Mouse (Mus musculus) CH12.LX (cell line): Measurements from ENCODE around the gene Wnk2. TPM values are rescaled to one million over a fixed set of nuclear protein-coding genes. Genes with fewer than 3 reads are reported as not detected.

Experiments used
- DNase-seq: peaks from one replicate; pipeline ENCODE4 v3.0.0-alpha.2; 2013; ENCODE audit errors: extremely low read depth
- H3K27ac ChIP-seq: 2 replicates; pipeline ENCODE4 v1.5.1; 2012; ENCODE audit warnings: low read depth, mild to moderate bottlenecking, control low read depth, moderate library complexity; ENCODE audit not compliant: insufficient read depth
- H3K27me3 ChIP-seq: replicated peaks from 2 replicates; pipeline ENCODE3; 2012; ENCODE audit warnings: inconsistent platforms
- H3K36me3 ChIP-seq, 2 experiments: replicated peaks in 1 of 2; 2 replicates each; pipeline versions ENCODE3 to v1.6.1; 2012; ENCODE audit warnings: inconsistent platforms in 1 of 2, low read length in 1 of 2, mild to moderate bottlenecking in 1 of 2, mixed read lengths in 1 of 2, moderate library complexity in 1 of 2; ENCODE audit not compliant: control insufficient read depth in 1 of 2, insufficient read depth in 1 of 2
- H3K4me1 ChIP-seq, 2 experiments: 2 replicates each; pipeline ENCODE4 v1.6.1; 2012; ENCODE audit warnings: inconsistent platforms in 1 of 2, moderate library complexity in 1 of 2; ENCODE audit not compliant: insufficient read depth in 2 of 2, control insufficient read depth in 1 of 2
- H3K4me2 ChIP-seq: 2 replicates; pipeline ENCODE4 v1.6.1; 2012; ENCODE audit warnings: low read depth, mild to moderate bottlenecking, control low read depth; ENCODE audit not compliant: poor library complexity, insufficient read depth, severe bottlenecking
- H3K4me3 ChIP-seq, 3 experiments: fragments of 150-350 bp in 1 of 3; sonication (generic) in 1 of 3; replicated peaks in 1 of 3; 2 replicates each; pipeline versions ENCODE3 to v1.5.1; 2011 to 2012; ENCODE audit warnings: low read depth in 2 of 3, low read length in 2 of 3, mild to moderate bottlenecking in 2 of 3, moderate library complexity in 2 of 3, control low read depth in 1 of 3, improper control_type of control experiment in 1 of 3, inconsistent platforms in 1 of 3, mixed read lengths in 1 of 3; ENCODE audit not compliant: poor library complexity in 1 of 3
- H3K79me2 ChIP-seq: replicated peaks from 2 replicates; pipeline ENCODE4 v1.6.1; 2012; ENCODE audit warnings: mild to moderate bottlenecking, moderate library complexity; ENCODE audit not compliant: control insufficient read depth, poor library complexity, insufficient read depth, severe bottlenecking; ENCODE audit errors: extremely low read depth
- H3K9ac ChIP-seq: 2 replicates; pipeline ENCODE4 v1.6.1; 2012; ENCODE audit warnings: low read depth, mild to moderate bottlenecking, control low read depth, moderate library complexity; ENCODE audit not compliant: insufficient read depth
- H3K9me3 ChIP-seq: replicated peaks from 2 replicates; pipeline ENCODE3; 2012; ENCODE audit warnings: low read length, inconsistent platforms, mixed read lengths
- CHD1 ChIP-seq: IDR thresholded peaks from 2 replicates; pipeline ENCODE4 v1.6.1; 2012; ENCODE audit warnings: low read depth, low read length, improper control_type of control experiment, inconsistent platforms
- CHD2 ChIP-seq: IDR thresholded peaks from 2 replicates; pipeline ENCODE4 v1.6.1; 2011; ENCODE audit warnings: low read length, improper control_type of control experiment
- ELF1 ChIP-seq: IDR thresholded peaks from 2 replicates; pipeline ENCODE4 v1.6.1; 2014; ENCODE audit warnings: low read depth, mild to moderate bottlenecking, inconsistent platforms, low read length, improper control_type of control experiment
- EP300 ChIP-seq: IDR thresholded peaks from 2 replicates; pipeline ENCODE4 v1.6.1; 2011; ENCODE audit warnings: low read length, improper control_type of control experiment
- IRF4 ChIP-seq: IDR thresholded peaks from 2 replicates; pipeline ENCODE4 v1.6.1; 2014; ENCODE audit warnings: low read depth, mild to moderate bottlenecking, inconsistent platforms, low read length, improper control_type of control experiment
- JUN ChIP-seq: IDR thresholded peaks from 2 replicates; pipeline ENCODE4 v1.6.1; 2011; ENCODE audit warnings: low read depth, mild to moderate bottlenecking, low read length, improper control_type of control experiment, moderate library complexity; ENCODE audit not compliant: insufficient read depth
- KAT2A ChIP-seq: IDR thresholded peaks from 2 replicates; pipeline ENCODE4 v1.6.1; 2012; ENCODE audit warnings: low read length, improper control_type of control experiment, inconsistent platforms; ENCODE audit not compliant: insufficient replicate concordance
- MAX ChIP-seq: IDR thresholded peaks from 2 replicates; pipeline ENCODE4 v1.6.1; 2011; ENCODE audit warnings: low read length, improper control_type of control experiment
- MEF2A ChIP-seq: IDR thresholded peaks from 2 replicates; pipeline ENCODE4 v1.6.1; 2014; ENCODE audit warnings: low read depth, mild to moderate bottlenecking, inconsistent platforms, low read length, improper control_type of control experiment, borderline replicate concordance
- MYC ChIP-seq: IDR thresholded peaks from 2 replicates; pipeline ENCODE4 v1.6.1; 2011; ENCODE audit warnings: low read depth, mild to moderate bottlenecking, improper control_type of control experiment, low read length
- POLR2AphosphoS2 ChIP-seq: IDR thresholded peaks from 2 replicates; pipeline ENCODE4 v1.6.1; 2011; ENCODE audit warnings: low read depth, low read length, improper control_type of control experiment
- RAD21 ChIP-seq: IDR thresholded peaks from 2 replicates; pipeline ENCODE4 v1.6.1; 2011; ENCODE audit warnings: low read depth, mild to moderate bottlenecking, low read length, improper control_type of control experiment, moderate library complexity
- RCOR1 ChIP-seq: conservative IDR thresholded peaks from 2 replicates; pipeline ENCODE4 v1.6.1; 2012; ENCODE audit warnings: low read depth, mild to moderate bottlenecking, inconsistent platforms, low read length, improper control_type of control experiment
- TBP ChIP-seq: conservative IDR thresholded peaks from 2 replicates; pipeline ENCODE4 v1.6.1; 2011; ENCODE audit warnings: low read depth, low read length, improper control_type of control experiment
- TCF12 ChIP-seq: IDR thresholded peaks from 2 replicates; pipeline ENCODE4 v1.6.1; 2014; ENCODE audit warnings: low read depth, mild to moderate bottlenecking, inconsistent platforms, low read length, improper control_type of control experiment
- UBTF ChIP-seq: IDR thresholded peaks from 2 replicates; pipeline ENCODE4 v1.6.1; 2012; ENCODE audit warnings: low read depth, mild to moderate bottlenecking, inconsistent platforms, low read length, improper control_type of control experiment, moderate library complexity
- USF1 ChIP-seq: IDR thresholded peaks from 2 replicates; pipeline ENCODE4 v1.6.1; 2014; ENCODE audit warnings: low read depth, mild to moderate bottlenecking, inconsistent platforms, low read length, improper control_type of control experiment
- ZC3H11A ChIP-seq: IDR thresholded peaks from 2 replicates; pipeline ENCODE4 v1.6.1; 2012; ENCODE audit warnings: low read depth, mild to moderate bottlenecking, inconsistent platforms, low read length, improper control_type of control experiment
- ZKSCAN1 ChIP-seq: IDR thresholded peaks from 2 replicates; pipeline ENCODE4 v1.6.1; 2012; ENCODE audit warnings: low read depth, inconsistent platforms, low read length, improper control_type of control experiment, borderline replicate concordance
- ZNF384 ChIP-seq: IDR thresholded peaks from 2 replicates; pipeline ENCODE4 v1.6.1; 2012; ENCODE audit warnings: low read depth, low read length, improper control_type of control experiment, inconsistent platforms
- dilution Hi-C: fragments of 300-500 bp; cut with MboI; formaldehyde crosslinking; loops from 2 replicates; pipeline ENCODE4 v1.14.3; 2020; ENCODE audit warnings: low sequenced_read_pairs; ENCODE audit not compliant: extremely low pct_unique_long_range_greater_than_20kb, extremely low pct_ligation_motif_present
- in situ Hi-C: fragments of 300-500 bp; cut with MboI; formaldehyde crosslinking; loops from 3 replicates; pipeline ENCODE4 v1.14.3; 2019; ENCODE audit warnings: low sequenced_read_pairs, low pct_ligation_motif_present, low pct_unique_long_range_greater_than_20kb, mixed read lengths
- polyA plus RNA-seq: library from polyadenylated mRNA; unstranded; fragments of >175 nt; gene quantifications from 2 replicates; pipeline ENCODE4 v1.2.1, GENCODE M21; 2012; ENCODE audit warnings: low read depth; ENCODE audit not compliant: insufficient read length
- total RNA-seq, 2 experiments: library from RNA; depleted of rRNA; stranded (reverse); fragments of 300-350 nt in 1 of 2; fragments of >200 nt in 1 of 2; gene quantifications; 2 replicates each; pipeline ENCODE4 v1.2.3; 2012 to 2014

Gene Wnk2
- total and polyA plus RNA-seq, 3 experiments = 0.04 TPM; not detected in 2

DNA sequence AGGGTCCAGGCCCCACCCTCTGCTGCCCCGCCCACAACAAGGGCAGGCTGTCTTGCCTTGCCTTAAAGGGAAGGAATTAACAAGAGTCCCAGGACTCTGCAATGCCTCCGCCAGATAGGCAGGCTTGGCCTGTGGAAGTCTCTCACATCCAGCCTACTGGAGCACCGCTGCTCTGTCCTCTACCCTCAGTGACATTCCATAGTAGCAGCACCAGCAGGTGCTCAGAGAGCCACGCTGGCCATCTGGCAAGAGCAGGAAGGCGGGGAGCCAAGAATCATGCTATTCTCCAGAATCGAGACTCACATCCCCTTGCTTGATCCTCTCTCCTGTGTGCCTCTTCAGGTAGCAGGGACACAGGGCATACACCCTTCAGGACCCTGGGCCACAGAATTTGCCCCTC is 3.4 kb downstream of the Wnk2 start:
- H3K9me3 ChIP-seq = peaks cover 7% of the 10 kb centered on the region
- no peak overlapping the region for H3K4me3 ChIP-seq
- no peaks in the 10 kb centered on the region for H3K36me3 ChIP-seq
- in situ Hi-C loops = no loop called here
- H3K27me3 ChIP-seq = peaks cover 4% of the 10 kb centered on the region
- dilution Hi-C loops = no loop called here
- TF ChIP-seq JUN = no peak
- no peak for TF ChIP-seq MAX
- TF ChIP-seq ZC3H11A = no peak
- no peak for TF ChIP-seq ELF1
- TF ChIP-seq TBP = no peak
- no peak for TF ChIP-seq ZNF384
- no peak for TF ChIP-seq POLR2AphosphoS2
- TF ChIP-seq RAD21 = no peak
- no peak for TF ChIP-seq CHD1
- no peak overlapping the region for H3K27ac ChIP-seq
- no peak overlapping the region for H3K9ac ChIP-seq
- no peaks in the 10 kb centered on the region for H3K4me1 ChIP-seq
- no peak overlapping the region for H3K4me2 ChIP-seq
- DNase-seq = no peak
- H3K79me2 ChIP-seq = no peaks in the 10 kb centered on the region

- no peak overlapping the region for H3K4me3 ChIP-seq
- no peak overlapping the region for H3K4me2 ChIP-seq
- no peaks in the 10 kb centered on the region for H3K36me3 ChIP-seq
- no peak for DNase-seq
- peaks cover 7% of the 10 kb centered on the region for H3K9me3 ChIP-seq
- H3K27ac ChIP-seq = no peak overlapping the region
- H3K4me1 ChIP-seq = no peaks in the 10 kb centered on the region
- dilution Hi-C loops (no loop called here), in situ Hi-C loops (no loop called here)
- H3K27me3 ChIP-seq = peaks cover 4% of the 10 kb centered on the region
- H3K79me2 ChIP-seq = no peaks in the 10 kb centered on the region
- TF ChIP-seq KAT2A = no peak
- no peak for TF ChIP-seq RCOR1
- no peak for TF ChIP-seq CHD2
- TF ChIP-seq IRF4 = no peak
- TF ChIP-seq MYC = no peak
- no peak for TF ChIP-seq UBTF
- TF ChIP-seq MEF2A = no peak
- TF ChIP-seq POLR2AphosphoS2 = no peak
- TF ChIP-seq ZKSCAN1 = no peak
- TF ChIP-seq CHD1 = no peak
- TF ChIP-seq EP300 = no peak
- TF ChIP-seq USF1 = no peak
- TF ChIP-seq TCF12 = no peak
- TF ChIP-seq, all 38 proteins: peak for 0
- no peak overlapping the region for H3K9ac ChIP-seq
Observed at GRCm38 (mm10) chr13:49143323-49143722, 4.5 kb downstream of the Wnk2 start.
